Mouse (Mus musculus): ENCODE measurements at regions not wholly inside any gene's neighbourhood (a gene's known extent, or its start where the extent isn't known, plus 50 kb on each side); places are given as distances from the start of the nearest gene placed in this dataset.

- no peak for DNase-seq (ENCODE audit: low spot score in 2 of 2)
Observed at GRCm38 (mm10) chr15:87476862-87477490, 67.1 kb upstream of the Fam19a5 start.

- DNase-seq (ENCODE audit: low spot score in 2 of 2) = no peak
Observed at GRCm38 (mm10) chr15:87480758-87481157, 63.3 kb upstream of the Fam19a5 start.
